Mouse (Mus musculus): ENCODE measurements around the gene Alyref. TPM values are rescaled to one million over a fixed set of nuclear protein-coding genes. Genes with fewer than 3 reads are reported as not detected.

The Alyref gene
- polyA plus RNA-seq, 1 experiment from 2014 or later = 444 TPM

DNA sequence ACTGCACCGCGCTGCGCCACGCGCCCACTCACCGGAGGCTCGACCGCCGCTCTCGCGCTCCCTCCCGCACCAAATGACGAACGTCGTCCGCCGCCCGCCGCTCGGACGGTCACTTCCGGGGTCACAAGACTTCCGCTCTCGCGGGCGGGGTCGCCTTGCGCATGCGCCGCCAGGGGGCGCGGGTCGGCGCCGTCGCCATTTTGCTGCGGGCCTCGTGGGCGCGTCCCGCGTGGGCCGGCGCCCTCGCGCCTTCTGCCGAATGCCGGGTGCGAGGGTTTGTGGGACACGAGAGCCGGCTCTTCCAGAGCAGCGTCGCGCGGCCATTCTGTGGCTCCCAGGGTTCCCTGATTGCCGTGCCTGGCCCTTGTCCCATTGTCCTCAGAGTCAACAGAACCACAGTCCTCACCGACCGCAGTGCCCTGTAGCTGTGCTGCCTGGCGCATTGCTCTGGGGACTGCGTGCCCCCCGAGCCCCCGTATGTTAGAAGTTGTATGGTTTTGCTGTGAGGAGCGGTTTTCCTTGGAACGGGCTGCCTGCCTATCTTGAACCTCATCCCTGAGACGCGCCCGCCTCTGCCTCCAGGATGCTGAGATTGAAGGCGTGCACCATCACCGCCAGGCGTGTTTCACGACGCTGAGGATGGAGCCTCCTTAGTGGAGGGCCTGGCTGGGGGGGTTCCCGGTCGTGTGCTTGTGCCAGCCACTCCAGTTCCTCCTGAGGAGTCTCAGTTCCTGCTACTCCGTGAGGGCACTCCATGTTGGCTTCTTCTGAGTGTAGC, 16.5 kb downstream of the Alyref start, which contains the start of gene Arhgdia:
Gene Arhgdia, minus strand, starts transcription at position 135 of the 778 bp plus-strand sequence.
- H3K4me1 ChIP-seq = peaks cover 31% of the 10 kb centered on the region
- H3K27me3 ChIP-seq (ENCODE audit: insufficient read depth, poor library complexity, severe bottlenecking) = no peaks in the 10 kb centered on the region
- 5% methylated on average over 75 of the region's 75 CpGs for WGBS
- H3K4me3 ChIP-seq = peak within 1 kb of the TSS; percentile 91
- peak within 1 kb of the TSS; percentile 99 for H3K27ac ChIP-seq
- H3K36me3 ChIP-seq = peaks cover 73% of the 10 kb centered on the region
- H3K9me3 ChIP-seq = no peaks in the 10 kb centered on the region
- DNase-seq (ENCODE audit: low spot score) = peak; percentile 91

DNA sequence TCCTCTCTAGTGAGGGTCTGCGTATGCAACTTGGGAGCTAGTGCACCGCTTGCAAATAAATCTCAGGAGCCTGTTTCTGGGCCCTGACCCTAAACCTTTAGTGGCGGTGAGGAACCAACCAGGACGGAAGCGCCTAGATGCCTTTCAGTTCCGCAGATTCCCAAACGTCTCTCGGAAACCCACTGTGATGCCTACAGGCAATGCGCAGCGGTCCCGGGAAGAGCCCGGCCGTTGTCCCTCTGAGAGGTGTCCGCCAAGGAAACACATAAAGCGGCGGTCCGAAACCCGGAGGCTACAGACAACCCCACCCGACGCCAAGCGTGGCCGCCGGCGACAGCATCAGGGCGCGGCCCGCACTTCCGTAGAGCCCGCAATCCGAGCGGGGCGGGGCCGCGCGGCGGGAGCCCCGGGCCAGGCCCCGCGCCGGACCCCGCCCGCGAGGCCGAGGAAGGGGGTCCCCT, 17.3 kb downstream of the Alyref start:
- Histone ChIP-seq H3K27ac (peak overlapping the region; percentile 99), H3K36me3 (peaks cover 71% of the 10 kb centered on the region), H3K27me3 (ENCODE audit: insufficient read depth, poor library complexity, severe bottlenecking) (no peaks in the 10 kb centered on the region), H3K9me3 (no peaks in the 10 kb centered on the region), H3K4me1 (peaks cover 31% of the 10 kb centered on the region), H3K4me3 (peak overlapping the region; percentile 91)
- no peak for DNase-seq (ENCODE audit: low spot score)
- under 1% methylated on average over 44 of the region's 44 CpGs for WGBS

DNA sequence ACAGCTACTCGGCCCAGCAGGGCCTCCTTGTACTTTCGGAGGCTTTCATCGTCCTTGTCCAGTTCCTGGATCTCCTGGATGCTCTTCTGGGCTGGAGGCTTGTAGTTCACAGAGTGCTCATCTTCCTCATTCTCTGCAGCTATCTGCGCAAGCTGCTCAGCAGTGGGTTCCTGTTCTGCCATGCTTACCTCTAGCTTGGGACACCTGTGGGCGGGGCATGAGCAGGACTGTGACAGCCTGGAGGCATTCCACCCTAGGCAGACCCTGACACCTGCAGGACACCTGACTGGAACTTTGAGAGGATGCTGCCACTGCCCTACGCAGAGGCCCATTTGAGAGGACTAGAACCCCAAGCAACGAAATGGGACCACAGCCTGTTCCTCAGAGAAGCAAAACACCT, 18.0 kb downstream of the Alyref start:
- 58% methylated on average over 7 of the region's 7 CpGs for WGBS
- Histone ChIP-seq H3K4me3 (peak overlapping the region; percentile 91), H3K27ac (peak overlapping the region; percentile 99), H3K9me3 (no peaks in the 10 kb centered on the region), H3K36me3 (peaks cover 63% of the 10 kb centered on the region), H3K4me1 (peaks cover 33% of the 10 kb centered on the region), H3K27me3 (ENCODE audit: insufficient read depth, poor library complexity, severe bottlenecking) (no peaks in the 10 kb centered on the region)
- peak; percentile 77 for DNase-seq (ENCODE audit: low spot score)

DNA sequence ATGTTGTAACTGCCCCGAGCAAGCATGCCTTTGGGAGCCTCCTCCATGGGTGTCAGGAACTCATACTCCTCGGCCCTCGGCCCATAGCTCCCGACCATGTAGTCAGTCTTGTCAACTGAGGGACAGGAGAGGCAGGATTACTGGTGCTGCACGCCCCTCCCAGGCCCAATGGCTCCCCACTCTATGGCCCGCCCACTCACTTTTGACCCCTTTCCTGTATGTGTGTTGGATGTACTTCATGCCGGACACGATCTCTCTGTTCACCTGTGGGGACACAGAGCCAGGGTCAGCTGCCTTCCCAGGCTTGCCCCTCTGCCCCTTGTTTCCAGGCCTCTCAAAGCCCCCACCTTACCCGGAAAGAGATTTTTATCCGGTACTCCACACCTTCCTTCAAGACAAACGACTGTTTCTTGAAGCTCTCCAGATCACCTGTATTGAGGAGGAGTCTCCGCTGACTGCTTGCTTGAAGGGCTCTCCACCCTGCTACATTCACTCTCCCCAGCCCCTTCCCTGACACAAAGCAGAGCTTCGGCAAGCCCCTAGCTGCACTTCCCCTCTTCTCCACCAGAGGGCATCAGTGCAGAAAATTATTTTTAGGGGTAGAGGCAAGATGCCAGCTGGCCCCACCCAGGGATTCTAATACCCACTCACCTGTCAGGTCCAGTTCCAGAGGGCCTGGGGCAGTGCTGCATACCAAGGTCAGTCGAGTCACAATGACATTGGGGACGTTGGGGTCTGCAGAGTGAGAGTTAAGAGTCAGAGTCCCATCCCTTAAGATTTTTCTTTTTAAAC, 18.7 kb downstream of the Alyref start:
- peak overlapping the region; percentile 91 for H3K4me3 ChIP-seq
- no peaks in the 10 kb centered on the region for H3K9me3 ChIP-seq
- H3K27me3 ChIP-seq (ENCODE audit: insufficient read depth, poor library complexity, severe bottlenecking) = no peaks in the 10 kb centered on the region
- H3K4me1 ChIP-seq = peaks cover 36% of the 10 kb centered on the region
- peak overlapping the region; percentile 99 for H3K27ac ChIP-seq
- peak; percentile 90 for DNase-seq (ENCODE audit: low spot score)
- 53% methylated on average over 15 of the region's 15 CpGs for WGBS
- peaks cover 57% of the 10 kb centered on the region for H3K36me3 ChIP-seq

DNA sequence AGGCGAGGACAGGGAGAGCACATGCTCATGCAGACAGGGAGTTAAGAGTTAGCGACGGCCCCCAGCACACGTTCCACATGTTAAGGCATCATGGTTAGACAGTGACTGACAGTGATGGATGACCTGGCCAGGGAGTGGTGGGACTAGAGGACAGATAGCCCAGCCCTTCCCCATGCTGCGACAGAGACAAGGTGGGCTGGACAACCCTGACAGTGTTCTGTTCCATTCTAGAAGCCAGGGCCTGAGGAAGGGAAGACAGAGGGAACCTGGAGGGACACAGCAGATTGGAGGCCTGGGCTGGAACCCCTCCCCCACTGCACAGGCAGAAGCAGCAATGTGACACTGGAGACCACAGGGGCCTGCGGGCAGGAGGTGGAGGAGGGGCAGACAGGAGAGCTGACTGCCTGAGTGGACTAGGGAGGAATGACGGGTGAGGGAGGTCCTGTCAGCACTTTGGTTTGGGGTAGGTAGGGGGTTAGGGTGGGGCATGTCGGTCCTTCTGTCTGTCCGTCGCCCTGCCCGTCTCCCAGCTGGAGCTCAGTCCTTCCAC, 19.4 kb downstream of the Alyref start:
- Histone ChIP-seq H3K4me3 (peak overlapping the region; percentile 91; the same call in 1 of the 2 replicates), H3K27ac (peak overlapping the region; percentile 99), H3K4me1 (peaks cover 42% of the 10 kb centered on the region), H3K27me3 (ENCODE audit: insufficient read depth, poor library complexity, severe bottlenecking) (no peaks in the 10 kb centered on the region), H3K9me3 (no peaks in the 10 kb centered on the region), H3K36me3 (peaks cover 50% of the 10 kb centered on the region)
- no peak for DNase-seq (ENCODE audit: low spot score)
- WGBS = 59% methylated on average over 11 of the region's 11 CpGs

DNA sequence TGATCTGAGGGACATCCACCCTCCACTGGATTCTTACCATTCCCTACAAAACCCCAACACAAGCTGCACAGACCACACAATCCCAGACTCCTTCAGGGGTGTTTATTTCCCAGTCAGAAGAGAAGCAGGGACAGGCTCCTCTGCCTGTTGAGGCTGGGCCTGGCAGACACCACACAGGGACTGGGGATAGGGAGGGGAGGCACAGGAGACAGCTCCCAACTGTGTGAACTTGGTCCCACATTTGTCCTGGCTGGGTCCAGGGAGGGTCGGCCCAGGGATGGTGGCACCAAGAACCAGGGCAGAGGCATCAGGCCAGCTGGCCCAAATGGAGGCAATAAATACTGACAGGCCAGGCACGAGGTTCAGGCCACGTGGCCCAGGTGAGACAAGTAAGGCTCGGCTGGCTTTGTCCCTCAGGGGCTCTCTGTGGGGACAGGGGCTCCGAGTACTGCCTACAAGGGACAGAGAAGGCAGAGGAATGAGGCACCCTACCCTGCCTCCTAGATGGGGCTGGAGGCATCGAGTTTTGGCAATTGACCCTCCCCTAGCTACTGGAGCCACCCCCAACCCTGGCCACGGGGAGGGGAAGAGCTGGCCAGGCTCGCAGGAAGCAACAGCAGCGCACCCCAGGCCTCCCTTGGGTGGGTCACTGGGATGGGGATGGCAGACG, 20.0 kb downstream of the Alyref start:
- Histone ChIP-seq H3K27ac (peak overlapping the region; percentile 4; the same call in 1 of the 2 replicates), H3K4me3 (no peak overlapping the region), H3K27me3 (ENCODE audit: insufficient read depth, poor library complexity, severe bottlenecking) (no peaks in the 10 kb centered on the region), H3K36me3 (peaks cover 45% of the 10 kb centered on the region), H3K9me3 (no peaks in the 10 kb centered on the region), H3K4me1 (peaks cover 42% of the 10 kb centered on the region)
- DNase-seq (ENCODE audit: low spot score) = peak; percentile 70
- 82% methylated on average over 10 of the region's 10 CpGs for WGBS

DNA sequence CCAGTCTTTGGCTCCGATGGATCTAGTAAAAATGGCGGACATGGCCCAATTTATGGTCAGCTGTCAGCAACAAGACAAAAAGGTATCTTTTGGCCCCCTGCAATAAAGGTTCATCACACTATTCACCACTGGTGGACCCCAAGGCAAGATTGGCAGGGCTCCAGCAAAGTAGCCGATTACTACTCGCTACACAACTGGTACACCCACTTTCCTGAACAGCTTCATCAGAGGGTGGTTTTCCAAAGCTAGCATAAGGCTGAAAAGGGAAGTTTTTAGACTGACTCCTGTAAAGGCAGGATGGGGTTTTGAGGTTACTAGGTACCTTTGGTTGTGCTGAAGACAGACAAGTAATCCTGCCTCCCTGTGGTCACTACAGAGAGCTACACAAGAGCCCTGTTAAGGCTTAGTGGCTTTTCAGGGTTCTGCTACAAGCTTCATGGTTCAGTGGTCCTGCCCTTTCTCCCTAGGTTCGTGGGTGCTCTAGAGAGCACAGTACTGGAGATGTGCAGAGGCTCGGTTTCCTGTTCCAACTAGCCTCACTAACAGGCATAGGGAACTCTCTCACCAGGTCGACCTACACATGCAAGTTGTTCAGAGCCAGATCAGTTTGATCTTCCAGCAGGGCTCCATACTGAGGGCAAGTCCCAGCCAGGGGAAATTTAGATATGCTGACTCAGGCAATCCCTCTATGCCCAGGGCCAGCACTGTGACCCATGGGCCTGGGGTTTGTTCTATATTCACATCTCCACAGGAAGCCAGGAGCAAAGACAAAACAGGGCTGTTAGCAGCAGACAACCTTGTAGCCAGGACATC, 20.7 kb downstream of the Alyref start:
- H3K4me3 ChIP-seq = no peak overlapping the region
- peak; percentile 71 for DNase-seq (ENCODE audit: low spot score)
- H3K9me3 ChIP-seq = no peaks in the 10 kb centered on the region
- H3K27me3 ChIP-seq (ENCODE audit: insufficient read depth, poor library complexity, severe bottlenecking) = no peaks in the 10 kb centered on the region
- H3K4me1 ChIP-seq = peaks cover 42% of the 10 kb centered on the region
- H3K36me3 ChIP-seq = peaks cover 40% of the 10 kb centered on the region
- 88% methylated on average over 7 of the region's 7 CpGs for WGBS
- H3K27ac ChIP-seq = no peak overlapping the region

DNA sequence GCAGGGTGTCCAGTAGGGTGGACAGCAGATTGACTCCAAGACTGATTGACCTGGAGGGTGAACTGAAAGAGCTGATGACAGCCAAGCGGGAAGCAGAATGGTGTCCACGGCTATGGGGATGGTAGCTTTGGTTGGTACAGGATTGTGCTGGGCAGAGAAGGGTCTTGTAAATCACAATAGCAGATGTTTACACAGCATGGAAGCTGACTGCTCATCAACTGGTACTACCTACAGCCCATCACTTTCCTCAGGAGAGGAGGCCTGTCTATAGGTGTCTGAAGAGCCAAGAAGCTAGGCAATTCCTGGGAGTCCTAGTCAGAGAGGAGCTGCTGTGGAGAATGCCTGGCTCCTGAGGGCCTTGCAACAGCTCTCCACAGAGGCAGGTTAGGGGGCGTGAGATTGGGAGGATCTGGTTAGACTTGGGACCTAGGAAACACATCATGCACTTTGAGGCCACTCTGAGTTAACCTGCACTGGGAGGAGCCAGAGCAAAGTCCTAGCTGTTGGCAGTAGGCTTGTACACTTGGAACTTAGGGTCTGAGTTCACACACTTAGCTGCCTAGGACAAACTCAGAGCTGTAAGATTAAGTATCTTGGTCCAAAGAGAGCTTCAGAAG, 21.7 kb downstream of the Alyref start:
- Histone ChIP-seq H3K4me1 (peaks cover 39% of the 10 kb centered on the region), H3K9me3 (no peaks in the 10 kb centered on the region), H3K27me3 (ENCODE audit: insufficient read depth, poor library complexity, severe bottlenecking) (no peaks in the 10 kb centered on the region), H3K4me3 (no peak overlapping the region), H3K36me3 (peaks cover 40% of the 10 kb centered on the region), H3K27ac (no peak overlapping the region)
- DNase-seq (ENCODE audit: low spot score) = peak; percentile 74
- WGBS = 68% methylated on average over 3 of the region's 3 CpGs

DNA sequence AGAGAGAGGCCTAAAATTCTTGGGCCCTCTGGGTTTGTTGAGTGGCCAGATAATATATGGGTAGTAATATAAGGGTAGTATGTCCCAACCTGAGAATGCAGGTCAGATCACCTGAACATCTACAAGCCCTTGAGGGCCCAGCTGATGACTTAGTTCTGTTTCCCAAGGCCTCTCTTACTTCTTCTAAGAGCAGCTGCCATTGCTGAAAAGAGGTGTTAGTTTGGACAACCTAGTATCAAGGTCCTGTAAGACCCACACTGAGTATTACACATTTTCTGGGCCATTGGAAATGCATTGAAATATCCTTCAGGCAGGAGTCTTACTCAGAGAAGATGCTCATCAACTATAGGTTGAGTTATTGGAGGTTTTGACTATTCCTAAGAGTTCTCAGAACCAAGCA, 22.2 kb downstream of the Alyref start:
- H3K9me3 ChIP-seq = no peaks in the 10 kb centered on the region
- peaks cover 44% of the 10 kb centered on the region for H3K4me1 ChIP-seq
- no peak overlapping the region for H3K27ac ChIP-seq
- no peak for DNase-seq (ENCODE audit: low spot score)
- H3K36me3 ChIP-seq = peaks cover 46% of the 10 kb centered on the region
- no peak overlapping the region for H3K4me3 ChIP-seq
- H3K27me3 ChIP-seq (ENCODE audit: insufficient read depth, poor library complexity, severe bottlenecking) = no peaks in the 10 kb centered on the region

DNA sequence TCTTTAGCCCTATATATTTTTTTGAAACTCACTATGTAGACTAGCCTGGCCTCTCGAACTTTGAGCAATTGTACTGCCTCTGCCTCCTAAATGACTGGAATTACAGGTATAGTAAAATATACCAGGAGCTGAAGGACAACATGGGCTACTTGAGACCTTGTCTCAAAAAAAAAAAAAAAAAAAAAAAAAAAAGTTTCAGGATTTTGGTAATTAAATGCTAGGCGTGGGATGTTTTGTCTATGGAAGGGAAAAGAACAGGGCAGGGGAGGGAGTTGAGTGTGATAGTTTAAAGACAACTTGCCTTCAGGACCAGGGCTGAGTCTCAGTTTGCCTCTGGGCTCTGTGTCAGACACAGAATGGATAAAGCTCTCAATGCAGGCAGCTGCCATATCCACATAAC, 23.1 kb downstream of the Alyref start:
- H3K27ac ChIP-seq = peak overlapping the region; percentile 97
- WGBS = 86% methylated on average over 2 of the region's 2 CpGs

DNA sequence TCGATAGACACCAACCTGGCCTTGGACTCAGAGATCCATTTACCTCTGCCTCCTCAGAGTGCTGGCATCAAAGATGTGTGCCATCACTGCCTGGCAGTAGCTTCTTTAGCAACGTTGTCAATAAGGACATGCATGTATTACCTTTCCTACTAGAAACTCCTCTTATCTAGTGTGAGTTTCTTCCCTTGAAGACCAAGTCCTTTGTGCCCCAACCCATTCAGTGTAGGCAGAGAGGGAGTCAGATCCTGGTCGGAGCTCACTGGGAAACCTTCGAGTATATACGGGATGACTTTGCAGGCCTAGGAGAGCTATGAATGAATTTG, 23.9 kb downstream of the Alyref start:
- no peaks in the 10 kb centered on the region for H3K9me3 ChIP-seq
- 47% methylated on average over 5 of the region's 5 CpGs for WGBS
- no peaks in the 10 kb centered on the region for H3K27me3 ChIP-seq (ENCODE audit: insufficient read depth, poor library complexity, severe bottlenecking)
- peak overlapping the region; percentile 97 for H3K27ac ChIP-seq
- H3K4me1 ChIP-seq = peaks cover 34% of the 10 kb centered on the region
- H3K4me3 ChIP-seq = peak overlapping the region; percentile 99
- H3K36me3 ChIP-seq = peaks cover 53% of the 10 kb centered on the region
- DNase-seq (ENCODE audit: low spot score) = no peak

More for the DNA sequence above, 23.1 kb downstream of the Alyref start:
- Histone ChIP-seq H3K9me3 (no peaks in the 10 kb centered on the region), H3K4me3 (no peak overlapping the region), H3K36me3 (peaks cover 54% of the 10 kb centered on the region), H3K4me1 (peaks cover 42% of the 10 kb centered on the region), H3K27me3 (ENCODE audit: insufficient read depth, poor library complexity, severe bottlenecking) (no peaks in the 10 kb centered on the region)
- no peak for DNase-seq (ENCODE audit: low spot score)
